Mouse (Mus musculus): ENCODE measurements around the gene Igsf21. TPM values are rescaled to one million over a fixed set of nuclear protein-coding genes. Genes with fewer than 3 reads are reported as not detected.
A peak's percentile ranks its signal among the peaks of the same experiment; 100 is the strongest.

The Igsf21 gene
- polyA plus RNA-seq, 1 experiment from 2014 or later, result 0.10 TPM

- no peaks in the 10 kb centered on the region for H3K36me3 ChIP-seq
- H3K4me2 ChIP-seq, result no peak overlapping the region
- H3K27ac ChIP-seq, result no peak overlapping the region
- H3K4me1 ChIP-seq, result no peaks in the 10 kb centered on the region
- no peak overlapping the region for H3K9ac ChIP-seq
- H3K27me3 ChIP-seq (replicated peaks), result peaks cover 4% of the 10 kb centered on the region; the same call in 1 of the 2 replicates
- no peaks in the 10 kb centered on the region for H3K9me3 ChIP-seq (replicated peaks)
- no peak for ATAC-seq
- WGBS (ENCODE audit: insufficient replicate concordance), result 52% methylated on average over 14 of the region's 14 CpGs
- no peak overlapping the region for H3K4me3 ChIP-seq
These were observed 32.2 kb downstream of the Igsf21 start for GRCm38 (mm10) chr4:140214406-140214805.

GRCm38 (mm10) chr4:140210129-140210890, 36.3 kb downstream of the Igsf21 start:
- H3K4me1 ChIP-seq, result no peaks in the 10 kb centered on the region
- no peak overlapping the region for H3K9ac ChIP-seq
- H3K27ac ChIP-seq, result no peak overlapping the region
- ATAC-seq, result no peak
- no peak overlapping the region for H3K4me3 ChIP-seq
- no peaks in the 10 kb centered on the region for H3K9me3 ChIP-seq (replicated peaks)
- H3K4me2 ChIP-seq, result no peak overlapping the region
- 0 out of 2 replicates have a peak, but pooled peaks cover 3% of the 10 kb centered on the region for H3K27me3 ChIP-seq (replicated peaks)
- 61% methylated on average over 11 of the region's 11 CpGs for WGBS (ENCODE audit: insufficient replicate concordance)
- H3K36me3 ChIP-seq, result no peaks in the 10 kb centered on the region

GRCm38 (mm10) chr4:140205811-140206231, 40.8 kb downstream of the Igsf21 start:
- 65% methylated on average over 12 of the region's 12 CpGs for WGBS (ENCODE audit: insufficient replicate concordance)
- Histone ChIP-seq H3K9me3 (replicated peaks) (no peaks in the 10 kb centered on the region), H3K4me2 (no peak overlapping the region), H3K27me3 (replicated peaks) (0 out of 2 replicates have a peak, but pooled peaks cover under 1% of the 10 kb centered on the region), H3K4me1 (no peaks in the 10 kb centered on the region), H3K27ac (no peak overlapping the region), H3K4me3 (no peak overlapping the region), H3K9ac (no peak overlapping the region), H3K36me3 (no peaks in the 10 kb centered on the region)
- ATAC-seq, result no peak

GRCm38 (mm10) chr4:140204775-140205174, 41.8 kb downstream of the Igsf21 start:
- Histone ChIP-seq H3K9ac (no peak overlapping the region), H3K4me1 (no peaks in the 10 kb centered on the region), H3K4me3 (no peak overlapping the region), H3K27me3 (replicated peaks) (no peaks in the 10 kb centered on the region; the same call in 1 of the 2 replicates), H3K9me3 (replicated peaks) (no peaks in the 10 kb centered on the region), H3K36me3 (no peaks in the 10 kb centered on the region), H3K27ac (no peak overlapping the region), H3K4me2 (no peak overlapping the region)
- ATAC-seq, result no peak
- 78% methylated on average over 10 of the region's 10 CpGs for WGBS (ENCODE audit: insufficient replicate concordance)

- Histone ChIP-seq H3K27ac (no peak overlapping the region), H3K4me1 (no peaks in the 10 kb centered on the region), H3K36me3 (no peaks in the 10 kb centered on the region), H3K27me3 (replicated peaks) (no peaks in the 10 kb centered on the region; the same call in 1 of the 2 replicates), H3K4me2 (no peak overlapping the region), H3K9ac (no peak overlapping the region), H3K4me3 (no peak overlapping the region), H3K9me3 (replicated peaks) (no peaks in the 10 kb centered on the region)
- 67% methylated on average over 12 of the region's 12 CpGs for WGBS (ENCODE audit: insufficient replicate concordance)
- ATAC-seq, result no peak
These were observed 42.8 kb downstream of the Igsf21 start for GRCm38 (mm10) chr4:140203696-140204272.

- WGBS (ENCODE audit: insufficient replicate concordance), result 39% methylated on average over 6 of the region's 6 CpGs
- H3K4me3 ChIP-seq, result no peak overlapping the region
- no peak overlapping the region for H3K9ac ChIP-seq
- no peaks in the 10 kb centered on the region for H3K36me3 ChIP-seq
- H3K4me2 ChIP-seq, result no peak overlapping the region
- H3K27ac ChIP-seq, result no peak overlapping the region
- no peaks in the 10 kb centered on the region for H3K4me1 ChIP-seq
- no peaks in the 10 kb centered on the region; the same call in 1 of the 2 replicates for H3K27me3 ChIP-seq (replicated peaks)
- no peaks in the 10 kb centered on the region for H3K9me3 ChIP-seq (replicated peaks)
- no peak for ATAC-seq
These were observed 44.4 kb downstream of the Igsf21 start for GRCm38 (mm10) chr4:140202196-140202595.

- WGBS (ENCODE audit: insufficient replicate concordance), result 39% methylated on average over 14 of the region's 14 CpGs
- Histone ChIP-seq H3K27me3 (replicated peaks) (no peaks in the 10 kb centered on the region; the same call in 1 of the 2 replicates), H3K4me1 (no peaks in the 10 kb centered on the region), H3K36me3 (no peaks in the 10 kb centered on the region), H3K4me2 (no peak overlapping the region), H3K4me3 (no peak overlapping the region), H3K9me3 (replicated peaks) (no peaks in the 10 kb centered on the region), H3K27ac (no peak overlapping the region), H3K9ac (no peak overlapping the region)
- ATAC-seq, result no peak
These were observed 46.3 kb downstream of the Igsf21 start for GRCm38 (mm10) chr4:140200296-140200695.

GRCm38 (mm10) chr4:140196717-140197116, 49.9 kb downstream of the Igsf21 start:
- no peaks in the 10 kb centered on the region; the same call in 1 of the 2 replicates for H3K27me3 ChIP-seq (replicated peaks)
- ATAC-seq, result no peak
- no peaks in the 10 kb centered on the region for H3K9me3 ChIP-seq (replicated peaks)

GRCm38 (mm10) chr4:140192276-140193002, 54.1 kb downstream of the Igsf21 start:
- H3K36me3 ChIP-seq, result no peaks in the 10 kb centered on the region
- peaks cover 19% of the 10 kb centered on the region for H3K4me1 ChIP-seq
- H3K4me2 ChIP-seq, result 0 out of 2 replicates have a peak overlapping the region, but pooled peaks have one; percentile 1
- H3K27ac ChIP-seq, result no peak overlapping the region
- H3K27me3 ChIP-seq (replicated peaks), result no peaks in the 10 kb centered on the region; the same call in 1 of the 2 replicates
- no peaks in the 10 kb centered on the region for H3K9me3 ChIP-seq (replicated peaks)
- H3K9ac ChIP-seq, result no peak overlapping the region
- no peak overlapping the region for H3K4me3 ChIP-seq
- ATAC-seq, result no peak
- 76% methylated on average over 18 of the region's 18 CpGs for WGBS (ENCODE audit: insufficient replicate concordance)

More at GRCm38 (mm10) chr4:140196717-140197116, 49.9 kb downstream of the Igsf21 start:
- Histone ChIP-seq H3K27ac (no peak overlapping the region), H3K4me2 (no peak overlapping the region), H3K36me3 (no peaks in the 10 kb centered on the region), H3K9ac (no peak overlapping the region), H3K4me3 (no peak overlapping the region), H3K4me1 (no peaks in the 10 kb centered on the region)
- WGBS (ENCODE audit: insufficient replicate concordance), result 61% methylated on average over 9 of the region's 9 CpGs

GRCm38 (mm10) chr4:140189601-140190000, 57.0 kb downstream of the Igsf21 start:
- 72% methylated on average over 9 of the region's 9 CpGs for WGBS (ENCODE audit: insufficient replicate concordance)
- Histone ChIP-seq H3K27ac (no peak overlapping the region), H3K4me1 (peaks cover 37% of the 10 kb centered on the region), H3K36me3 (no peaks in the 10 kb centered on the region), H3K4me3 (no peak overlapping the region), H3K9me3 (replicated peaks) (no peaks in the 10 kb centered on the region), H3K9ac (no peak overlapping the region), H3K27me3 (replicated peaks) (peaks cover 3% of the 10 kb centered on the region; the same call in 1 of the 2 replicates), H3K4me2 (no peak overlapping the region)
- no peak for ATAC-seq

- peaks cover 37% of the 10 kb centered on the region for H3K4me1 ChIP-seq
- no peak overlapping the region for H3K4me3 ChIP-seq
- peak; percentile 77 for ATAC-seq
- peaks cover 3% of the 10 kb centered on the region; the same call in 1 of the 2 replicates for H3K27me3 ChIP-seq (replicated peaks)
- 19% methylated on average over 7 of the region's 7 CpGs for WGBS (ENCODE audit: insufficient replicate concordance)
- no peak overlapping the region for H3K27ac ChIP-seq
- H3K4me2 ChIP-seq, result peak overlapping the region; percentile 45
- no peaks in the 10 kb centered on the region for H3K36me3 ChIP-seq
- H3K9me3 ChIP-seq (replicated peaks), result no peaks in the 10 kb centered on the region
- no peak overlapping the region for H3K9ac ChIP-seq
These were observed 58.0 kb downstream of the Igsf21 start for GRCm38 (mm10) chr4:140188626-140189025.
